Comparison of ENCODE assay signal across 26 mouse cellular contexts in the genomic region with DNA sequence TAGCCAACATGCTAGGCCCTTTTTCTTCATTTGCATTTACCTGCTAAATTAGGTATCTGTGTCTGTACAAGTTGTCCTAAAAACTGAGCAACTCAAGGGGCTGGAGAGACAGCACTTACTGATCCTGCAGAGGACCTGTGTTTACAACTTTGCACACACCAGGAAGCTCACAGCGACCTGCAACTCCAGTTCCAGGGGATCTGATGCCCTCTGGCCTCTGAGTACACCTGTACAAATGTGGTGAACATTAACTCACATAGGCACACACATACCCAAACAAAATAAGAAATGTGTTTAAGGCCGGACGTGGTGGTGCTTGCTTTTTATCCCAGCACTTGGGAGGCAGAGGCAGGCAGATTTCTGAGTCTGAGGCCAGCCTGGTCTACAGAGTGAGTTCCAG. TPM values are rescaled to one million over a fixed set of nuclear protein-coding genes. Genes with fewer than 3 reads are reported as not detected.
"Had no signal": no experiment of that assay in that cellular context is flagged by ENCODE, and none has a peak within 500 bp of the region (broad histone marks: within the 10 kb centered on the region; RNA-seq: fewer than 3 reads in every experiment).

No protein-coding gene starts in this region.

- H3K4me1 ChIP-seq: intestine, embryonic 15.5 days; limb, embryonic 15.5 days had no signal

- ATAC-seq: forebrain, embryonic 16.5 days; hindbrain, embryonic 16.5 days; inflammation-experienced regulatory T-cells, adult 6 months; intestine, embryonic 15.5 days; intestine, postnatal 0 days had no signal

- DNase-seq: gastrocnemius, adult 2 months; gastrocnemius, postnatal 10 days; gastrocnemius, postnatal 25 days; heart, adult 2 months; heart, postnatal 14 days; heart, postnatal 4 days; kidney, postnatal 10 days; left cerebral cortex, postnatal 4 days had no signal

- H3K4me2 ChIP-seq: heart, embryonic 11.5 days; heart, embryonic 13.5 days; heart, embryonic 15.5 days; hindbrain, embryonic 12.5 days; hindbrain, embryonic 14.5 days; intestine, embryonic 15.5 days; kidney, embryonic 15.5 days; limb, embryonic 13.5 days; limb, embryonic 15.5 days; liver, embryonic 11.5 days had no signal

- H3K36me3 ChIP-seq: heart, embryonic 13.5 days; heart, embryonic 15.5 days; hindbrain, embryonic 10.5 days; hindbrain, embryonic 12.5 days; intestine, embryonic 15.5 days; kidney, embryonic 15.5 days; limb, embryonic 13.5 days; limb, embryonic 15.5 days had no signal

- H3K9me3 ChIP-seq: heart, embryonic 13.5 days; heart, embryonic 15.5 days; hindbrain, embryonic 10.5 days; hindbrain, embryonic 12.5 days; intestine, embryonic 15.5 days; kidney, embryonic 15.5 days; limb, embryonic 13.5 days; limb, embryonic 15.5 days had no signal

- H3K27me3 ChIP-seq: intestine, embryonic 15.5 days; kidney, embryonic 15.5 days; limb, embryonic 13.5 days; limb, embryonic 15.5 days had no signal

- H3K4me3 ChIP-seq: gastrocnemius, adult 2 months; heart, adult 2 months; heart, embryonic 13.5 days; heart, embryonic 15.5 days; hindbrain, embryonic 10.5 days; hindbrain, embryonic 12.5 days; intestine, embryonic 15.5 days; kidney, embryonic 15.5 days; layer of hippocampus, adult 2 months; limb, embryonic 13.5 days; limb, embryonic 15.5 days had no signal

- H3K27ac ChIP-seq: gastrocnemius, adult 2 months; heart, adult 2 months; heart, embryonic 13.5 days; heart, embryonic 15.5 days; hindbrain, embryonic 10.5 days; hindbrain, embryonic 12.5 days; hindbrain, embryonic 14.5 days; intestine, embryonic 15.5 days; kidney, embryonic 15.5 days; layer of hippocampus, adult 2 months; limb, embryonic 13.5 days; limb, embryonic 15.5 days; liver, embryonic 14.5 days had no signal

- H3K9ac ChIP-seq: heart, embryonic 13.5 days; heart, embryonic 15.5 days; hindbrain, embryonic 12.5 days; hindbrain, embryonic 14.5 days; intestine, embryonic 15.5 days; kidney, embryonic 15.5 days; limb, embryonic 13.5 days; limb, embryonic 15.5 days; liver, embryonic 14.5 days had no signal

RNA-seq across cellular contexts. Expression of a gene that starts 47.3 kb away (rescaled TPM):
- total RNA-seq: granulocyte monocyte progenitor cell, adult 5-6 weeks had no signal
